Mouse (Mus musculus): ENCODE data around the gene Tgtp1. TPM values are rescaled to one million over a fixed set of nuclear protein-coding genes. Genes with fewer than 3 reads are reported as not detected.
"Not testable (repeated sequence)": the region's sequence is repeated elsewhere in the genome, so short reads cannot be mapped to it uniquely, and the experiment has no call there.

Gene Tgtp1
- polyA plus RNA-seq, 1 experiment from 2014 or later: not detected

GRCm38 (mm10) chr11:48978240-48978939, 15.6 kb downstream of the Tgtp1 start, which contains the start of gene Olfr56:
Gene Olfr56, plus strand, starts transcription at chr11:48978889.
- H3K4me3 ChIP-seq (replicated peaks); H3K36me3 ChIP-seq; H3K9me3 ChIP-seq; H3K9ac ChIP-seq (replicated peaks); H3K27me3 ChIP-seq; H3K27ac ChIP-seq; ATAC-seq; H3K4me2 ChIP-seq (replicated peaks); H3K4me1 ChIP-seq (replicated peaks): not testable (repeated sequence)
- no CpG with 5 or more reads among the region's 1 CpGs for WGBS

GRCm38 (mm10) chr11:48974686-48975085, 19.3 kb downstream of the Tgtp1 start:
- not testable (repeated sequence) for ATAC-seq; H3K27ac ChIP-seq; H3K4me2 ChIP-seq (replicated peaks); H3K36me3 ChIP-seq; H3K9me3 ChIP-seq; H3K27me3 ChIP-seq; H3K9ac ChIP-seq (replicated peaks); H3K4me1 ChIP-seq (replicated peaks); H3K4me3 ChIP-seq (replicated peaks)
- no CpG with 5 or more reads among the region's 1 CpGs for WGBS

GRCm38 (mm10) chr11:48946090-48946489, 47.9 kb downstream of the Tgtp1 start, which contains the start of gene Psme2b:
Gene Psme2b, minus strand, starts transcription at chr11:48946190.
- H3K4me1 ChIP-seq (replicated peaks); H3K9me3 ChIP-seq; H3K36me3 ChIP-seq; H3K9ac ChIP-seq (replicated peaks); H3K4me3 ChIP-seq (replicated peaks); ATAC-seq; H3K4me2 ChIP-seq (replicated peaks); H3K27ac ChIP-seq; H3K27me3 ChIP-seq: not testable (repeated sequence)
- 95% methylated on average over 6 of the region's 6 CpGs for WGBS

GRCm38 (mm10) chr11:48939286-48939685, 54.7 kb downstream of the Tgtp1 start:
- H3K4me3 ChIP-seq (replicated peaks); H3K36me3 ChIP-seq; H3K9me3 ChIP-seq; ATAC-seq; H3K4me2 ChIP-seq (replicated peaks); H3K27ac ChIP-seq; H3K9ac ChIP-seq (replicated peaks); H3K27me3 ChIP-seq; H3K4me1 ChIP-seq (replicated peaks): not testable (repeated sequence)

Other genes starting within 250 kb of the Tgtp1 start
- gene Rack1, start 193.8 kb downstream of the Tgtp1 start, polyA plus RNA-seq (2015; fragmentation: Nextera tagmentation; extraction: Ambion mirVana): 472 and 473 TPM in 2 replicates
- gene Trim41, start 176.8 kb downstream of the Tgtp1 start, polyA plus RNA-seq (2015; fragmentation: Nextera tagmentation; extraction: Ambion mirVana): 6.9 and 7.0 TPM in 2 replicates
- gene Trim7, start 168.0 kb downstream of the Tgtp1 start, polyA plus RNA-seq (2015; fragmentation: Nextera tagmentation; extraction: Ambion mirVana): 0.89 and 1.0 TPM in 2 replicates
- 3.4 and 3.6 TPM in 2 replicates for gene Gm12184, start 167.5 kb downstream of the Tgtp1 start, polyA plus RNA-seq (2015; fragmentation: Nextera tagmentation; extraction: Ambion mirVana)
- gene Irgm1, start 122.5 kb downstream of the Tgtp1 start, polyA plus RNA-seq (2015; fragmentation: Nextera tagmentation; extraction: Ambion mirVana): 1.8 and 1.9 TPM in 2 replicates
- gene Gm5431, start 92.0 kb downstream of the Tgtp1 start, polyA plus RNA-seq (2015; fragmentation: Nextera tagmentation; extraction: Ambion mirVana): 0.17 and 0.21 TPM in 2 replicates
- gene Psme2b, start 48.0 kb downstream of the Tgtp1 start, polyA plus RNA-seq (2015; fragmentation: Nextera tagmentation; extraction: Ambion mirVana): 2.4 and 2.7 TPM in 2 replicates
- gene Olfr56, start 15.3 kb downstream of the Tgtp1 start, polyA plus RNA-seq (2015; fragmentation: Nextera tagmentation; extraction: Ambion mirVana): not detected in 2 replicates
- gene 9930111J21Rik1, start 14.8 kb downstream of the Tgtp1 start, polyA plus RNA-seq (2015; fragmentation: Nextera tagmentation; extraction: Ambion mirVana): 0.24 and 0.31 TPM in 2 replicates
- gene Gm12185, start 1.9 kb downstream of the Tgtp1 start, polyA plus RNA-seq (2015; fragmentation: Nextera tagmentation; extraction: Ambion mirVana): not detected in 2 replicates
- gene 9930111J21Rik2, start 57.1 kb upstream of the Tgtp1 start, polyA plus RNA-seq (2015; fragmentation: Nextera tagmentation; extraction: Ambion mirVana): 0.15 and 0.30 TPM in 2 replicates
- not detected in 2 replicates for gene Tgtp2, start 70.0 kb upstream of the Tgtp1 start, polyA plus RNA-seq (2015; fragmentation: Nextera tagmentation; extraction: Ambion mirVana)
- gene Ifi47, start 82.4 kb upstream of the Tgtp1 start, polyA plus RNA-seq (2015; fragmentation: Nextera tagmentation; extraction: Ambion mirVana): 0.39 and 0.64 TPM in 2 replicates
- gene Olfr1396, start 120.7 kb upstream of the Tgtp1 start, polyA plus RNA-seq (2015; fragmentation: Nextera tagmentation; extraction: Ambion mirVana): not detected in 2 replicates
- not detected in 2 replicates for gene Olfr1395, start 148.1 kb upstream of the Tgtp1 start, polyA plus RNA-seq (2015; fragmentation: Nextera tagmentation; extraction: Ambion mirVana)
- gene Olfr1394, start 160.2 kb upstream of the Tgtp1 start, polyA plus RNA-seq (2015; fragmentation: Nextera tagmentation; extraction: Ambion mirVana): not detected in 2 replicates
- 0.17 TPM in 1 of 2 replicates, not detected in the other for gene Btnl9, start 193.0 kb upstream of the Tgtp1 start, polyA plus RNA-seq (2015; fragmentation: Nextera tagmentation; extraction: Ambion mirVana)
- gene Zfp62, start 209.1 kb upstream of the Tgtp1 start, polyA plus RNA-seq (2015; fragmentation: Nextera tagmentation; extraction: Ambion mirVana): 56.6 and 58.5 TPM in 2 replicates

Measured in midbrain, embryonic 13.5 days (tissue).